Mouse (Mus musculus) hindbrain, embryonic 15.5 days (tissue): ENCODE results near the gene Tulp2. TPM values are rescaled to one million over a fixed set of nuclear protein-coding genes. Genes with fewer than 3 reads are reported as not detected.

Source experiments
- ATAC-seq: fragments of 200-750 bp; cut with Nextera tagmentation; 2 replicates; pipeline ENCODE4 v1.8.0; 2017; ENCODE audit warnings: low read depth, moderate number of reproducible peaks, moderate TSS enrichment; ENCODE audit not compliant: low FRiP score
- H3K27ac ChIP-seq: fragments of 300-500 bp; sonication (generic); replicated peaks from 2 replicates; pipeline ENCODE4 v1.5.1; 2015; ENCODE audit warnings: mild to moderate bottlenecking, inconsistent platforms
- H3K27me3 ChIP-seq: fragments of 300-500 bp; sonication (generic); 2 replicates; pipeline ENCODE4 v1.6.1; 2015; ENCODE audit warnings: control low read depth, inconsistent platforms
- H3K36me3 ChIP-seq: fragments of 300-500 bp; sonication (generic); 2 replicates; pipeline ENCODE4 v1.6.1; 2015; ENCODE audit warnings: control low read depth, inconsistent platforms
- H3K4me1 ChIP-seq: fragments of 300-500 bp; sonication (generic); replicated peaks from 2 replicates; pipeline ENCODE4 v1.6.1; 2015; ENCODE audit warnings: control low read depth, inconsistent platforms
- H3K4me2 ChIP-seq: fragments of 300-500 bp; sonication (generic); 2 replicates; pipeline ENCODE4 v1.6.1; 2015; ENCODE audit warnings: moderate library complexity, mild to moderate bottlenecking, inconsistent platforms
- H3K4me3 ChIP-seq: fragments of 300-500 bp; sonication (generic); 2 replicates; pipeline ENCODE4 v1.5.1; 2015; ENCODE audit warnings: mild to moderate bottlenecking, inconsistent platforms
- H3K9ac ChIP-seq: fragments of 300-500 bp; sonication (generic); 2 replicates; pipeline ENCODE4 v1.6.1; 2015; ENCODE audit warnings: inconsistent platforms
- H3K9me3 ChIP-seq: fragments of 300-500 bp; sonication (generic); 2 replicates; pipeline ENCODE4 v1.6.1; 2016; ENCODE audit warnings: control low read depth, inconsistent platforms
- WGBS: fragments of 180-500 bp; shearing (Covaris S2); methylation state at CpG from one replicate; pipeline ENCODE4 v1.1.7; 2015; 5-methylcytosine and 5-hydroxymethylcytosine counted together
- polyA plus RNA-seq: library from polyadenylated mRNA; unstranded; fragments of >200 nt; fragmentation: Nextera tagmentation; extraction: Ambion mirVana; gene quantifications from 2 replicates; pipeline ENCODE4 v1.2.1, GENCODE M21; 2015

Tulp2 gene
- polyA plus RNA-seq, 1 experiment from 2014 or later, result 0.13 TPM

DNA sequence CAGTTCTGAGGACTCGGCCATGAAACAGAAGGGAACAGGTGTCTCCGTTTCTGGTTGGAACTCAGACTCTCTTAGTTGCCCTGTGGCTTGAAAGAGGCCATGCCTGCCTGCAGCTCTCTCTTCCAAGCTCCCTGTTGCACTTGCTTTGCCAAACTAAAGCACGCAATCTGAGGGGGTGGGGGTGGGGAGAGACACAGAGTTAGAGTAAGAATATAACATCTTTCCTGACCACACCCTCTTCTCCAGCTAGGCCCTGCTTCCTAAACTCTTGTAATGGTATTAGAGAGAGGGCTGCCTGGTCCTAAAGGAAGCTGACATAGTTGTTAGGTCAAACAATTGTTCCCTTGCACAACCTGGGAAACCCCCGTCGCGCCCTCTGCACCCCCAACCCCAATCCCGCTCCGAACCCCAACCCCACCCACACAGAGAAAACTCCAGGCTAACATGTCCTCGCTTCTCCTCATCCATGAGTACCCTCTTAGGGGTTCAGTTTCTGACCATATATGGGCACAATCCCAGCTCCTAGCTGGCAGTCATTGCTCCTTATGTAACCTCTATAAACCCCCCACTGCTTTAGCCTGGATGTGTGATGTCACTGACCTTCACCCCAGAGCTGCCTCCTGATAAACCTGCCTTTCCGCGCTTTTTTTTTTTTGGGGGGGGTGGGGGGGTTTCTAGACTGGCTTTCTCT lies 69.3 kb downstream of the Tulp2 start:
- Histone ChIP-seq H3K4me1 (no peaks in the 10 kb centered on the region), H3K9ac (no peak overlapping the region), H3K27ac (no peak overlapping the region), H3K36me3 (no peaks in the 10 kb centered on the region), H3K27me3 (no peaks in the 10 kb centered on the region), H3K4me3 (no peak overlapping the region), H3K4me2 (no peak overlapping the region), H3K9me3 (no peaks in the 10 kb centered on the region)
- no peak for ATAC-seq
- 79% methylated on average over 11 of the region's 11 CpGs for WGBS

- no peaks in the 10 kb centered on the region for H3K36me3 ChIP-seq
- 85% methylated on average over 8 of the region's 8 CpGs for WGBS
- no peak overlapping the region for H3K9ac ChIP-seq
- H3K27ac ChIP-seq, result no peak overlapping the region
- H3K4me3 ChIP-seq, result no peak overlapping the region
- H3K27me3 ChIP-seq, result no peaks in the 10 kb centered on the region
- no peaks in the 10 kb centered on the region for H3K4me1 ChIP-seq
- no peaks in the 10 kb centered on the region for H3K9me3 ChIP-seq
- no peak for ATAC-seq
- no peak overlapping the region for H3K4me2 ChIP-seq
Observed at GRCm38 (mm10) chr7:45551512-45551883, 69.8 kb downstream of the Tulp2 start.

DNA sequence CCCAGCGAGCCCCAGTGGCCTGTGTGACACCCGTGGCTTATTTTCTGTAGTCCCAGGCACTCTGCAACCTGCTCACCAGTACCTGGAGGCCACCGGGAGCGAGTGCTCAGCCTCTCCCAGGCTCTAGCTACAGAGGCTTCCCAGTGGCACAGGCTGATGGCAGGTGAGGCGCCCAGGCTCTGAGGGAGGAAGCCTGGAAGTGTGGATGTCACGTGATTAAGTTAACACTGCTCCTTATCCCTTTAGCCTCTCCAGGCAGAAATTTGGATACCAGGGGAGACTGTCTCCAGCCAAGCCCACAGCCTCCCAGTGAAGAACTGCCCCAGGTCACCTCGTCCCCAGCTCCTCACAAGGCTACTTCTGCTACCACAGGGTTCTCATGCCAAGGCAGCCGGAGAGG lies 71.8 kb downstream of the Tulp2 start:
- no peak overlapping the region for H3K4me2 ChIP-seq
- no peaks in the 10 kb centered on the region for H3K4me1 ChIP-seq
- no peak overlapping the region for H3K9ac ChIP-seq
- H3K36me3 ChIP-seq, result no peaks in the 10 kb centered on the region
- no peak for ATAC-seq
- H3K4me3 ChIP-seq, result no peak overlapping the region
- no peaks in the 10 kb centered on the region for H3K27me3 ChIP-seq
- 72% methylated on average over 8 of the region's 8 CpGs for WGBS
- no peak overlapping the region for H3K27ac ChIP-seq
- H3K9me3 ChIP-seq, result no peaks in the 10 kb centered on the region

GRCm38 (mm10) chr7:45553990-45554389 lies 72.3 kb downstream of the Tulp2 start:
- Histone ChIP-seq H3K9me3 (no peaks in the 10 kb centered on the region), H3K27me3 (no peaks in the 10 kb centered on the region), H3K4me1 (no peaks in the 10 kb centered on the region), H3K27ac (no peak overlapping the region), H3K4me3 (no peak overlapping the region), H3K9ac (no peak overlapping the region), H3K36me3 (no peaks in the 10 kb centered on the region), H3K4me2 (no peak overlapping the region)
- ATAC-seq, result no peak
- 87% methylated on average over 2 of the region's 2 CpGs for WGBS

GRCm38 (mm10) chr7:45554744-45555143 lies 73.1 kb downstream of the Tulp2 start, which contains the start of gene Hsd17b14:
Gene Hsd17b14, plus strand, starts transcription at chr7:45554893.
- H3K4me2 ChIP-seq, result no peak within 1 kb of the TSS
- H3K27ac ChIP-seq, result no peak within 1 kb of the TSS
- no peaks in the 10 kb centered on the region for H3K4me1 ChIP-seq
- H3K4me3 ChIP-seq, result no peak within 1 kb of the TSS
- H3K9me3 ChIP-seq, result no peaks in the 10 kb centered on the region
- 56% methylated on average over 8 of the region's 8 CpGs for WGBS
- ATAC-seq, result no peak
- no peaks in the 10 kb centered on the region for H3K36me3 ChIP-seq
- no peaks in the 10 kb centered on the region for H3K27me3 ChIP-seq
- H3K9ac ChIP-seq, result no peak within 1 kb of the TSS

- Histone ChIP-seq H3K9me3 (no peaks in the 10 kb centered on the region), H3K4me3 (no peak overlapping the region), H3K27me3 (no peaks in the 10 kb centered on the region), H3K36me3 (no peaks in the 10 kb centered on the region), H3K4me2 (no peak overlapping the region), H3K4me1 (0 out of 2 replicates have a peak, but pooled peaks cover under 1% of the 10 kb centered on the region), H3K27ac (no peak overlapping the region), H3K9ac (no peak overlapping the region)
- no peak for ATAC-seq
- WGBS, result 25% methylated on average over 8 of the region's 8 CpGs
Observed at GRCm38 (mm10) chr7:45555787-45556186, 74.1 kb downstream of the Tulp2 start.

DNA sequence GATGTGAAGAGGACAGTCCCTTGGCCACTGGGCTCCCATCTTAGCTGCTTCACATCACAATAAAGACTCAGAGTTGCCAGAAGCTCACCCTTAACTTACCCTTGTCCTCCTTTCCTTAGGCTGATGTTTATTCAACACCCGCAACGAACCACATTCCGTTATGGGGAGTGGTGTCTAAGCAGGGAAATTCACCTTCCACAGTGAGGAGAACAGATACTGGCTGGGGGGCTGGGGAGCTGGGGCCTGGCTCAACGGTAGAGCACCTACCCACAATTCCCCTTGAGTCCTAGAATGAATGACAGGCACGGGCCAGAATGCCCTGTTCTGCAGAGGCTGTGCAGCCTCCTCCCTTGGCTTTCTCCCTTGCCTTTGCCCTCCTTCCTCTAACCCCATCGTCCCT lies 77.2 kb downstream of the Tulp2 start:
- Histone ChIP-seq H3K9ac (no peak overlapping the region), H3K4me2 (no peak overlapping the region), H3K36me3 (no peaks in the 10 kb centered on the region), H3K9me3 (no peaks in the 10 kb centered on the region), H3K27ac (no peak overlapping the region), H3K4me3 (no peak overlapping the region), H3K4me1 (peaks cover 5% of the 10 kb centered on the region; the same call in 1 of the 2 replicates), H3K27me3 (no peaks in the 10 kb centered on the region)
- no peak for ATAC-seq
- 60% methylated on average over 6 of the region's 6 CpGs for WGBS

DNA sequence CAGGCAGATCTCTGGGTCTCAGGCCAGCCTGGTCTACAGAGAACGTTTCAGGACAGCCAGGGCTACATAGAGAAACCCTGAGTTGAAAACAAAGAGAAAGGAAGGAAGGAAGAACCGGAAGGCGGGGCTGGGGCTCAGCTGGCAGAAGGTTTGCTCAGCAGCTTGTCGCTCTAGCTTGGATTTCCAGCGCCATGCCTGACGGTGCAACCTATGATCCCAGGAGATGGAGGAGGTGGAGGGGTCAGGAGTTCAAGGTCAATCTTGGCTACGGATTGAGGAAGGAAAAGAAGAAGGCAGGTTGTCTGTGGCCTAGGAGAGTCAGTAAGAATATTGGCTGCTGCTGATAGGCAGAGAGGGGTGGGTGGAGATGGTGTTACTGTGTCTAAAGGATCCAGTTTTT lies 78.6 kb downstream of the Tulp2 start:
- no peak overlapping the region for H3K27ac ChIP-seq
- WGBS, result 72% methylated on average over 7 of the region's 7 CpGs
- no peaks in the 10 kb centered on the region for H3K9me3 ChIP-seq
- H3K4me1 ChIP-seq, result peaks cover 5% of the 10 kb centered on the region; the same call in 1 of the 2 replicates
- H3K9ac ChIP-seq, result no peak overlapping the region
- H3K36me3 ChIP-seq, result no peaks in the 10 kb centered on the region
- H3K4me3 ChIP-seq, result no peak overlapping the region
- H3K27me3 ChIP-seq, result no peaks in the 10 kb centered on the region
- no peak for ATAC-seq
- no peak overlapping the region for H3K4me2 ChIP-seq

DNA sequence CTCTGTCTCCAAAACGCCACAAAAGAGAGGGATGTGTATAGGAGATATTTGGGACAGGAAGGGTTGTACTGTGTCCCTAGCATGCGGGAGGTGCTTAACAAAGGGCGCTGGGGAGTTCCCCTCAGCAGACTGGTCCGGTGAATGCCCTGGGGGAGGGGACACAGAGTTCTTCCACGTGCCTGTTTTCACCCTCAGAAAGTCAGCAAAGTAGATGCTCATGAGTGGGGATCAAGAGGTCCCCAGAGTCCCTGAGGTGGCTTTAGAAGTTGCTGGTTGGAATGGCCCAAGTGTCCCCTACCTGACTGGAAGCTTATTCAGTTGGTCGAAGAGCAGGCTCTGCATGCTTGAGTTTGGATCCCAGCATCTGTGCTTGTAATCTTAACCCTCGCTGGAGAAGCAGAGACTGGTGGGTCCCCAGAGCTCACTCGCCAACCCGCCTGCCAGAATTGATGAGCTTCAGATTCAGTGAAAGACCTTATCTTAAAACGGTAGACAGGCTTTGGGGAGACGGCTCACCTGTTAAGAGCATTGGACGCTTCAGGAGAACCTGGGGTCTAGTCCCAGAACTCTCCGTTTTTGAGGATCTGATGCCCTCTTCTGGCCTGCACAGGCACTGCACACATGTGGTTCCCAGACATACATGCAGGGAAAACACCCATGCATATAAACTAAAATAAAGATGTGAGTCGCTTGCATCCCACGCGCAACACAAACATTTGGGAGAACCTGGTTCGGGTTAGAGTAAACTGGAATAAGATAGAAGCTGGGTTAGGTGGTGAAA lies 79.4 kb downstream of the Tulp2 start:
- H3K4me3 ChIP-seq, result no peak overlapping the region
- no peaks in the 10 kb centered on the region for H3K36me3 ChIP-seq
- no peak overlapping the region; the same call in 1 of the 2 replicates for H3K4me2 ChIP-seq
- no peaks in the 10 kb centered on the region for H3K9me3 ChIP-seq
- 27% methylated on average over 17 of the region's 17 CpGs for WGBS
- 0 out of 2 replicates have a peak, but pooled peaks have one; percentile 77 for ATAC-seq
- no peak overlapping the region for H3K9ac ChIP-seq
- no peak overlapping the region for H3K27ac ChIP-seq
- no peaks in the 10 kb centered on the region for H3K27me3 ChIP-seq
- peaks cover 5% of the 10 kb centered on the region; the same call in 1 of the 2 replicates for H3K4me1 ChIP-seq

DNA sequence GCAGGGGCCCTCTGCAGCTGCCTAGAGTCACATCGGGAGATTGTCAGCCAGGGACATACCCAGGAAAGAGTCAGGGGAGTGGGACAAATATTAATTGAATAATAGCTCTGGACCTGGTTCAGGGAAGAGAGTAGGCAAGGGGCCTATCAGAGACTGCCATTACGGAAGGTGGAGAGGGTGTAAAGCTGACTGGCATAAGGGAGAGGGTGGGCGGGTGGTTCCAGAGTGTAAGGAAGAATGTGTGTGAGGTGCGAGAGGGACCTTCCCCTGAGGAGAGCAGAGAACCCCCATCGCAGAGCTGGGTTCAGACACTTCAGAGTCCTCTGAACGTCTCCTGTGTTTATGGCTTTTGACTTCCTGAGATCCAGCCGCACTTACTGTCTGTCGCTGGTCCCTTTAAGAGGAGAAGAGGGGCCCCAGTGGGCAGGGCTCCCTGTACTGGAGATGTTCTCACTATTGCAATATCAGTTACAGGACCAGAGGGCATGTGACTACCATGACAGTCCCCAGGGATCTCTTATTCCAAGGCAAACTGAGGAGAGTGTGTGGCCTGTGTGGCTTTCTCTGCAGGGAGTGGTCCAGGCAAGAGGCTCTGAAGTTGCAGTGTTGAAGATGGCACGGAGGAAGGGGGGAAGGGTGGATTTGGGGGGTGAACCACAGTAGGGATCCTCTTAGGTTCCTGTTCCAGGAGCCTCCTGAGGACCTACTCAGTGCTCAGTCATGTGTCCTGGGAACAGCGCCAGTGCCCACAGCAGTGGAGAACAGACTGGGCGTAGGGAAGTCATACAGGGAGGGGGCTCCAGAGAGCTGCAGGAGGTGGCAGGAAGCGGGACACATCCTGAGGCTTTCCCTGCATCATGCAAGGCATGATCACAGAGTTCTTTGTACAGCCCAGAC lies 80.2 kb downstream of the Tulp2 start:
- 0 out of 2 replicates have a peak, but pooled peaks cover 4% of the 10 kb centered on the region for H3K27me3 ChIP-seq
- H3K4me1 ChIP-seq, result peaks cover 5% of the 10 kb centered on the region; the same call in 1 of the 2 replicates
- no peak overlapping the region for H3K9ac ChIP-seq
- ATAC-seq, result 0 out of 2 replicates have a peak, but pooled peaks have one; percentile 10
- WGBS, result 51% methylated on average over 12 of the region's 12 CpGs
- H3K4me2 ChIP-seq, result no peak overlapping the region; the same call in 1 of the 2 replicates
- no peaks in the 10 kb centered on the region for H3K9me3 ChIP-seq
- no peaks in the 10 kb centered on the region for H3K36me3 ChIP-seq
- H3K27ac ChIP-seq, result no peak overlapping the region
- no peak overlapping the region for H3K4me3 ChIP-seq

DNA sequence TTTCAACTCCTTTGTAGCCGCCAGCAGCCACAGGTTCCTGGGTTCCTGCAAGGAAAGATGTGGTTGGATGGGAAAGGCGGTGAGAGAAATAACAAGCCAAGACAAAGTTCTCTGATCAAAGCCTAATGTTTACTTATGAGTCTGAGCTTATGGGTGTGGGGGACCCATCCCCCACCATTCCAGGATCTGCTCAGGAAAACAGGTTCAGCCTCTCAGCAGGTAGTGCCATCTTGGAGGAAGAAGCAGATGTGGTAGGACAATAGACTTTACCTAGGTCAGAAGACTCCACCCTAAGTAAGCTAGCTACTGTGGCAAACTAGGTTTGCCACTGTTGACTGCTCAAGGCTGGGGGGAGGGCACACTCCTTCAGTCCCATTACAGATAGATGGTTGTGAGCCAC lies 83.1 kb downstream of the Tulp2 start:
- H3K4me3 ChIP-seq, result no peak overlapping the region
- no peak overlapping the region for H3K27ac ChIP-seq
- no peak overlapping the region for H3K4me2 ChIP-seq
- H3K9ac ChIP-seq, result no peak overlapping the region
- H3K9me3 ChIP-seq, result no peaks in the 10 kb centered on the region
- H3K36me3 ChIP-seq, result no peaks in the 10 kb centered on the region
- WGBS, result 78% methylated on average over 2 of the region's 2 CpGs
- peaks cover 23% of the 10 kb centered on the region for H3K4me1 ChIP-seq
- ATAC-seq, result no peak
- H3K27me3 ChIP-seq, result 0 out of 2 replicates have a peak, but pooled peaks cover 4% of the 10 kb centered on the region
